ENCODE assay signal across 26 mouse cellular contexts in genomic region chr10:19949106-19949505, GRCm38 (mm10).
"Had no signal": no experiment of that assay in that cellular context is flagged by ENCODE, and none has a peak within 500 bp of the region (broad histone marks: within the 10 kb centered on the region; RNA-seq: fewer than 3 reads in every experiment).

No protein-coding gene starts in this region.

- H3K9me3 ChIP-seq: heart, embryonic 15.5 days; hindbrain, embryonic 10.5 days; hindbrain, embryonic 12.5 days; intestine, embryonic 15.5 days; limb, embryonic 13.5 days; limb, embryonic 15.5 days; liver, embryonic 12.5 days had no signal

- H3K36me3 ChIP-seq: heart, embryonic 13.5 days; heart, embryonic 15.5 days; hindbrain, embryonic 10.5 days; hindbrain, embryonic 12.5 days; intestine, embryonic 15.5 days; limb, embryonic 13.5 days; limb, embryonic 15.5 days; liver, embryonic 12.5 days had no signal

- ATAC-seq: hindbrain, embryonic 16.5 days; inflammation-experienced regulatory T-cells, adult 6 months; intestine, embryonic 15.5 days; intestine, postnatal 0 days; liver, embryonic 12.5 days had no signal

- H3K27me3 ChIP-seq: heart, embryonic 13.5 days; heart, embryonic 15.5 days; hindbrain, embryonic 12.5 days; intestine, embryonic 15.5 days; limb, embryonic 13.5 days; limb, embryonic 15.5 days; liver, embryonic 12.5 days had no signal

- H3K4me2 ChIP-seq: heart, embryonic 11.5 days; heart, embryonic 13.5 days; heart, embryonic 15.5 days; hindbrain, embryonic 12.5 days; hindbrain, embryonic 14.5 days; intestine, embryonic 15.5 days; limb, embryonic 13.5 days; limb, embryonic 15.5 days; liver, embryonic 12.5 days had no signal

- H3K9ac ChIP-seq: heart, embryonic 13.5 days; heart, embryonic 15.5 days; hindbrain, embryonic 12.5 days; hindbrain, embryonic 14.5 days; intestine, embryonic 15.5 days; limb, embryonic 13.5 days; limb, embryonic 15.5 days; liver, embryonic 12.5 days; liver, embryonic 14.5 days had no signal

- H3K4me1 ChIP-seq: hindbrain, embryonic 10.5 days; hindbrain, embryonic 12.5 days; intestine, embryonic 15.5 days; limb, embryonic 15.5 days had no signal

- H3K27ac ChIP-seq: heart, embryonic 13.5 days; heart, embryonic 15.5 days; hindbrain, embryonic 10.5 days; hindbrain, embryonic 12.5 days; hindbrain, embryonic 14.5 days; intestine, embryonic 15.5 days; limb, embryonic 13.5 days; limb, embryonic 15.5 days; liver, embryonic 12.5 days; liver, embryonic 14.5 days had no signal

- H3K4me3 ChIP-seq: heart, embryonic 13.5 days; heart, embryonic 15.5 days; hindbrain, embryonic 10.5 days; hindbrain, embryonic 12.5 days; intestine, embryonic 15.5 days; limb, embryonic 13.5 days; limb, embryonic 15.5 days; liver, embryonic 12.5 days had no signal

- DNase-seq: gastrocnemius, postnatal 14 days; gastrocnemius, postnatal 36 days; heart, adult 18-20 months; heart, postnatal 14 days; heart, postnatal 4 days; kidney, adult 18-20 months; kidney, adult 8-10 months; kidney, postnatal 10 days; kidney, postnatal 25 days; layer of hippocampus, adult 9-11 months; layer of hippocampus, postnatal 36 days; left cerebral cortex, postnatal 4 days had no signal
